Mouse (Mus musculus) granulocyte monocyte progenitor cell, adult 5-6 weeks (primary cell): ENCODE results near the gene Bloc1s4. TPM values are rescaled to one million over a fixed set of nuclear protein-coding genes. Genes with fewer than 3 reads are reported as not detected.

Experiments
- ATAC-seq: replicated peaks from 2 replicates; pipeline ENCODE4 v1.8.0; 2016; ENCODE audit warnings: mild to moderate bottlenecking, moderate TSS enrichment, inconsistent platforms; ENCODE audit not compliant: poor library complexity, severe bottlenecking
- total RNA-seq, 2 experiments: library from RNA; stranded (forward) in 1 of 2; stranded (reverse) in 1 of 2; fragments of 200-712, 200-1000 nt in 1 of 2; fragments of >200 nt in 1 of 2; fragmentation: Nextera tagmentation in 1 of 2; gene quantifications; 2 replicates each; pipeline ENCODE4 v1.2.3; 2014 to 2017

Gene Bloc1s4
- total RNA-seq (2014; fragmentation: Nextera tagmentation) (5.2 and 10.2 TPM in 2 replicates), total RNA-seq (2017) (17.1 and 20.9 TPM in 2 replicates)

GRCm38 (mm10) chr5:36748536-36749061 lies at the start of gene Bloc1s4:
Gene Bloc1s4 (minus strand): TSS chr5:36748650.
- peak; percentile 86 for ATAC-seq

DNA sequence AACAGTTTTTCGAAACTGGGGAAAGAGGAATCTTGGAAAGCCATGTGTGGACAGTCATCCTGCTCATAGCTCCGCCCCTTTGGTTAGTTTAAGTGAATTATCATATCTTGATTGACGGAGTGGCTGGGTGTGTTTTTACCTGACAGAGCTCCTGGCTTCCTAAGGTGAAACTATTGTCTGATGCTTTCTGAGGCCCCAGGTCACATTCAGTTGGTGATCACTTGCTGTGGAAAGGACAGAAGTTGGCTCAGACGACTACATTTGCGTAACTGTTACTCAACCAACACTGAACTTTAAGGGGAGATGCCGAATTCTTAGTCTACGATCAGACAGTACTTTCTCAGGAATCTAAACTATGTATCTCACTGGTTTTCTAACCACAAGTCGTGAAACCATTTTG lies 48.8 kb upstream of the Bloc1s4 start:
- ATAC-seq, result peak; percentile 29

GRCm38 (mm10) chr5:36796296-36797014 lies 48.0 kb upstream of the Bloc1s4 start, which contains the start of gene Mrfap1:
Gene Mrfap1 (minus strand): TSS chr5:36796772.
- peak; percentile 82 for ATAC-seq

GRCm38 (mm10) chr5:36795647-36796295 lies 47.3 kb upstream of the Bloc1s4 start:
- peak; percentile 10 for ATAC-seq

DNA sequence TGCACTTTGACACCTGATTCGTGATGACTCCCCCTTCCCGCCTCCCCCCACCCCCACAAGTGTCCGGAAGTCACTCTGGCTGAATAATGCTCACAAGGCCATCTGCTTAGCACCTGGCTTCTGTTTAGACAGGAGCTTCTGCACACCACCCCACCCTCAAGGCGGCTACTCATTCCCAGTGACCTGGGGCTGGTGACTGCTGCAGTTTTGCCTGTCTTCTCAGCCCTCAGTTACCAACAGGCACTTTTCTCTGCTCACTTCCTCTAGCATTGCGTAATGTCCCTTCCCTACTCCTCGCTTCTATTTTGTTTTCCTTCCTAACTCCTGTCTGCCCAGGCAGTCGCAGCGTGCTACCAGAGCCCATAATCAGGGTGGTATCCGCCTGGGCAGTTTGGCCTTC lies 43.4 kb upstream of the Bloc1s4 start:
- ATAC-seq, result peak; percentile 61

- ATAC-seq, result no peak
Measured at GRCm38 (mm10) chr5:36786052-36786451, 37.6 kb upstream of the Bloc1s4 start.

- no peak for ATAC-seq
Measured at GRCm38 (mm10) chr5:36779512-36779911, 31.1 kb upstream of the Bloc1s4 start.

GRCm38 (mm10) chr5:36778901-36779300 lies 30.5 kb upstream of the Bloc1s4 start:
- no peak for ATAC-seq

DNA sequence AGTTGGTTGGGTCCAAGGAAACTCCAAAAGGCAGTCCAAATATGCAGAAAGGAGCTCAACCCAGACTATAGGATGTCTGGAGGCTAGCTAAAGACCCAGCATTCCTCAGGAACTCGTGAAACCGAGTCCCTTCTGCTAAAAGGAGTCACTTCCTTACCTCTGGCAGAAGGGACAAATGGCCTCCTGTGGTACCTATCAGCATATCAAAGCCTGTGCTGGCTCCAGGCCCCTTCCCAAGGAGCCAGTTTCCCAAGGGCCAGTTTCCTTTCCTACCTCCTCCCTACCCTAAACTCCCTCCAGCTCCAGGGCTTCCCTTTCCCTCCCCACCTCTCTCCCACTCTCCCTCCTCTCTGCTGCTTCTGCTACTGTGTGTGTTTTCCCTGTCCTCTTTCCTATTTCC lies 28.7 kb upstream of the Bloc1s4 start:
- ATAC-seq, result no peak

GRCm38 (mm10) chr5:36776021-36776575 lies 27.6 kb upstream of the Bloc1s4 start:
- no peak for ATAC-seq

GRCm38 (mm10) chr5:36775317-36775716 lies 26.9 kb upstream of the Bloc1s4 start:
- ATAC-seq, result no peak

DNA sequence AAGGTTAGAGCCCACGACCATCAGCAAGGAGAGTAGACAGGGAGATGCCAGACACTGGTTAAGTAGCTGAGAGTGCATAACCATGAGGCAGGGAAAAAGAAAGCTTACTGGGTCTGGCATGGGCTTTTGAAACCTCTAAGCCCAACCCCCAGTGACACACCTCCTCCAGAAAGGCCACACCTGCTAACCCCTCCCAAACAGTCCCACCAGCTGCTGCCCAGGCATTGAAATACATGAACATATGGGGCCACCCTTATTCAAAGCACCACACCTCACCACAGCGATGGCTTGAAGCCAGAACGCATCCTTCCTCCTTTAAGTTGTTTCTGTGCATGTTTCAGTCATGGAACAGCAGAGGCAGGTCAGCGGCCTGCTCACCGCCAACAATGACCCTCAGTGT lies 24.1 kb upstream of the Bloc1s4 start:
- ATAC-seq, result no peak

DNA sequence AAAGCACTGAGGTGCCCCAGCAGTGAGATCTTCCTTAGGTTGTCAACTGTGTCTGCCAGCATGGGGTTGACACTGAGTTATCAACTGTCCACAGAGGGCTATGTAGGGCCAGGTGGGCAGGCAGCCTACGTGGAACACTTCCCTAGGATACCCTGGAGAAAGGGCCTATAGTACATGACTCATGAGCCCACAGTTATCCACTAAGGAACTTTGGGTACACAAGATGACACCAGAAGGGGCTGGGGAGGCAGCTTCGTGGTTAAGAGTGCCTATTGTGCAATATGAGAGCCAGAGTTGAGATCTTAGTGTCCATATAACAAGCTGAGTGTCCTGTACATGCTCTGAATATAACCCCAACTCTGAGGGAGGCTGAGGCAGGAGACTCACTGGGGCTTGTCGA lies 21.2 kb upstream of the Bloc1s4 start:
- ATAC-seq, result peak; percentile 73

DNA sequence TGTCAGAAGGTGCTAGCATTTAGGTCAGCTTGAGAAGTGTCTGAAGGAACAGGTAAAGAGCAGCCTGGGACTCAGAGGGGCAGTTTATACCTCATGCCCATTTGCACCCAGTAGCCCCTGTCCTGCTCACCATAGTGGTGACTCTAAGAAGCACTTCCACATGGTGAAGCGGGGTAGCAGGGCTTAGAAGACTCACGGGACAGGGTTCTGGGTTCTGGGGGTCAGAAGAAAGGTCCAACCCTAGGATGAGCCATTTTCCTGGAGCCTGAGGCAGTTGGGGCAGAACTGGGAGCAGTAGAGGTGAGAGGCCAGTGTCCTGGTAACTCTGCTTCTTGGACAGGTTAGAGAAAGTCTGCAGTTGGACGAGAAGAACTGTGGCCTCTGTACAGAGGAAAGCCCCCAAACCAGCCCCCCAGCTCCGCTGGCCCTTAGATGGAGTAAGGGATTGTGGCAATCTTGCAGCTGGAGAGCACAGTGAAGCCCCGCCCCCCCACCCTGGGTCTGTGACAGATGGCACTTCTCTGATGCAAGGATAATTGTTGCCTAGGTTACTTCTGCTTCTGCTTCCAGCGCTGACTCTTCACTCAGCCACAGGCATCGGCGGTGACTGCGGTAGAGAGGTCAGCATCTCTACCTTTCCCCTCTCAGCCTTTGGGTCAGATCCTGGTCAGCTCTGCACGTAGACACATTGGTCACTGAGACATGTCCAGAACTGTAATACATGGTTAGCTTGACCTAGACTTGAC lies 18.7 kb upstream of the Bloc1s4 start:
- ATAC-seq, result peak; percentile 90

GRCm38 (mm10) chr5:36759848-36760247 lies 11.4 kb upstream of the Bloc1s4 start:
- no peak for ATAC-seq

DNA sequence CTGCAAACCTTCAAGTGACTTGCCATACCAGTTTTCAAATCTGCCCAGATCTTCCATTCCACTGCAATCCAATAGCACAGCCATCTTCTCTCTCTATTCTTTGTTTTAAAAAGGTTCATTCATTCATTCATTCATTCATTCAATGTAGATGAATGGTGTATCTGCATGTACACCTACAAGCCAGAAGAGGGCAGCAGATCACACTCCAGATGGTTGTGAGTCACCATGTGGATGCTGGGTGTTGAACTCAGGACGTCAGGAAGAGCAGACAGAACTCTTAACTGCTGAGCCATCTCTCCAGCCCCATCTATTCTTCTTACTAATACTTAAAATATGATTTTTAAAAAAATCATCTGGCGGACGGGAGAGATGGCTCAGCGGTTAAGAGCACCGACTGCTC lies 8.6 kb upstream of the Bloc1s4 start:
- peak; percentile 91 for ATAC-seq

DNA sequence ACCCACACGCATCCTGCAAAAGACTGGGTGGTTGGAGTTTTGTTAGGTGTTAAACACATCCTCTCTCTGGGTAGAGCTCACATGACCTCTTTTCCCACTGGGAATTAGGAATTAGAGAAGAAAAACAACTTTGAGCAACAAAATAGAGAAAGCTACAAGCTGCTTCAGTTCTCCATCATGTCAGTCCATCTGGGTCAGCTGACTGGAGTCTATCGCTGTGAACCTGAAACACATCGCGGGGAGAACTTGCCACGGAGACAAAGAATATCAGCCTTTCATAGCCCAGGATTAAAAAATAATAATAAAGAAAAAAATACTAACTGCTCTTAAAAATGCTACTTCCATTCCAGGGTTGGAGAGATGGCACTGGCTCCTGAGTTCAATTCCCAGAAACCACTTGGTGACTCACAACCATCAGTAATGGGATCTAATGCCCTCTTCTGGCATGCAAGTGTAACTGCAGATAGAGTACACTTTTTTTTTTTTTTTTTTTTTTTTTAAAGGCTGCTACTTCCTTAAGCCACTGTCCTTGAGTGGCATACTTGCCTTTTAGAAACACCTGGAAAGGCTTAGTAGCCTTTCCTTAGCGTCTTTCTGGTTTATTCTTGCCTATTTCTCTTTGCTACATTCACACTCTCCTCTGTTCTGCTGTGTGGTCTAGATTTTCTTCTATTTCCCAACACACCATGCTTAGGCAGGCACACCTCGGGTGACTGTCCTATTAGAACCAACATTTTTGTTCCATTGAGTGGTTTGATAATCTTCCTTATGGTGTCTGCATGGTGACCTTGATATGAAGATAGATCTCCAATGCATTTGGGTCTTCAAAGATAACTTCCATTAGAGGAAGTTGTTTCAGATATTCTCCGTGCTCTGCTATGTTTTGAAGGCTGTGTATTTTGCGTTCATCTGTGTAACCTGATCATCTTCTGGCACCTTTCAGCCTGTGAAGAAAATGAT lies 1.9 kb upstream of the Bloc1s4 start:
- ATAC-seq, result peak; percentile 21; the same call in 1 of the 2 replicates

GRCm38 (mm10) chr5:36747794-36748535 lies 485 bp downstream of the Bloc1s4 start:
- ATAC-seq, result peak; percentile 53

DNA sequence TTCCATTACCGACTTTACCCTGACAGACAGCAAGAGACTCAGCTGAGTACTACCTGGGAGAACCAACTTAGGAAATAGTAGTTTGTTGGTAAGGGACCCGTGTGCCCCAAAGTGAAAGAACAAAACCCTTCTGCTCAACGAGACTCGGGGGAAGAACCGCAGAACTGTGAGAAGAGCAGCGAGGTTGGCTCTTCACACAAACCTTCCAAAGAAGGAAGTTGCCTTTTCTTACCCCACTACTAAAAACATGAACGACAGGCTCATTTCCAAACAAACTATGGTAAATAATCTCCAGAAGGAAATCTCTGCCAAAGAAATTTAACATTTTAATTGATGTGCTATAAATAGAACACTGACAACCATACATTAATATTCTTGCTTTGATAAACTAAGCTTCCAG lies 1.4 kb downstream of the Bloc1s4 start:
- no peak for ATAC-seq
